Mouse (Mus musculus) liver, postnatal 0 days (tissue): ENCODE measurements around the gene Psmd9. TPM values are rescaled to one million over a fixed set of nuclear protein-coding genes. Genes with fewer than 3 reads are reported as not detected.

Experiments used
- ATAC-seq: fragments of 200-750 bp; cut with Nextera tagmentation; 2 replicates; pipeline ENCODE4 v1.8.0; 2017; ENCODE audit warnings: mild to moderate bottlenecking, moderate library complexity
- DNase-seq: peaks from one replicate; pipeline ENCODE4 v3.0.0-alpha.2; 2016
- H3K27ac ChIP-seq: fragments of 300-500 bp; sonication (generic); 2 replicates; pipeline ENCODE4 v1.5.1; 2014; ENCODE audit warnings: antibody characterized with exemption, moderate library complexity, mild to moderate bottlenecking, low read depth
- H3K27me3 ChIP-seq: fragments of 300-500 bp; sonication (generic); 2 replicates; pipeline ENCODE4 v1.6.1; 2014; ENCODE audit warnings: low read length, control low read depth, mixed read lengths; ENCODE audit not compliant: insufficient read depth
- H3K36me3 ChIP-seq: fragments of 300-500 bp; sonication (generic); replicated peaks from 2 replicates; pipeline ENCODE4 v1.6.1; 2014; ENCODE audit warnings: mild to moderate bottlenecking, control low read depth, low read length, moderate library complexity, mixed read lengths; ENCODE audit not compliant: insufficient read depth
- H3K4me1 ChIP-seq: fragments of 300-500 bp; sonication (generic); 2 replicates; pipeline ENCODE4 v1.6.1; 2014; ENCODE audit warnings: antibody characterized with exemption, mild to moderate bottlenecking, control low read depth; ENCODE audit not compliant: insufficient read depth
- H3K4me2 ChIP-seq: fragments of 300-500 bp; sonication (generic); 2 replicates; pipeline ENCODE4 v1.6.1; 2014; ENCODE audit warnings: low read depth, mild to moderate bottlenecking, low read length, moderate library complexity, mixed read lengths
- H3K4me3 ChIP-seq: fragments of 300-500 bp; sonication (generic); 2 replicates; pipeline ENCODE4 v1.5.1; 2014; ENCODE audit warnings: low read depth, low read length
- H3K9ac ChIP-seq: fragments of 300-500 bp; sonication (generic); replicated peaks from 2 replicates; pipeline ENCODE4 v1.6.1; 2014; ENCODE audit warnings: mild to moderate bottlenecking, moderate library complexity
- H3K9me3 ChIP-seq: fragments of 300-500 bp; sonication (generic); 2 replicates; pipeline ENCODE4 v1.6.1; 2016; ENCODE audit warnings: mild to moderate bottlenecking, control low read depth, low read length, mixed read lengths
- CTCF ChIP-seq: sonication (generic); IDR thresholded peaks from 2 replicates; pipeline ENCODE4 v1.5.1; 2016; ENCODE audit warnings: antibody characterized with exemption, low read depth
- EP300 ChIP-seq: IDR thresholded peaks from 2 replicates; pipeline ENCODE4 v1.6.1; 2016; ENCODE audit warnings: antibody characterized with exemption, low read depth, mild to moderate bottlenecking
- WGBS: fragments of 180-500 bp; shearing (Covaris S2); extraction: QIAGEN DNeasy Blood & Tissue Kit; methylation state at CpG from one replicate; pipeline ENCODE4 v1.1.7; 2014; ENCODE audit not compliant: insufficient replicate concordance; 5-methylcytosine and 5-hydroxymethylcytosine counted together
- polyA plus RNA-seq: library from polyadenylated mRNA; unstranded; fragments of >200 nt; fragmentation: Nextera tagmentation; extraction: Ambion mirVana; gene quantifications from 2 replicates; pipeline ENCODE4 v1.2.1, GENCODE M21; 2015

Gene Psmd9
- polyA plus RNA-seq, 1 experiment from 2014 or later: 120 TPM

DNA sequence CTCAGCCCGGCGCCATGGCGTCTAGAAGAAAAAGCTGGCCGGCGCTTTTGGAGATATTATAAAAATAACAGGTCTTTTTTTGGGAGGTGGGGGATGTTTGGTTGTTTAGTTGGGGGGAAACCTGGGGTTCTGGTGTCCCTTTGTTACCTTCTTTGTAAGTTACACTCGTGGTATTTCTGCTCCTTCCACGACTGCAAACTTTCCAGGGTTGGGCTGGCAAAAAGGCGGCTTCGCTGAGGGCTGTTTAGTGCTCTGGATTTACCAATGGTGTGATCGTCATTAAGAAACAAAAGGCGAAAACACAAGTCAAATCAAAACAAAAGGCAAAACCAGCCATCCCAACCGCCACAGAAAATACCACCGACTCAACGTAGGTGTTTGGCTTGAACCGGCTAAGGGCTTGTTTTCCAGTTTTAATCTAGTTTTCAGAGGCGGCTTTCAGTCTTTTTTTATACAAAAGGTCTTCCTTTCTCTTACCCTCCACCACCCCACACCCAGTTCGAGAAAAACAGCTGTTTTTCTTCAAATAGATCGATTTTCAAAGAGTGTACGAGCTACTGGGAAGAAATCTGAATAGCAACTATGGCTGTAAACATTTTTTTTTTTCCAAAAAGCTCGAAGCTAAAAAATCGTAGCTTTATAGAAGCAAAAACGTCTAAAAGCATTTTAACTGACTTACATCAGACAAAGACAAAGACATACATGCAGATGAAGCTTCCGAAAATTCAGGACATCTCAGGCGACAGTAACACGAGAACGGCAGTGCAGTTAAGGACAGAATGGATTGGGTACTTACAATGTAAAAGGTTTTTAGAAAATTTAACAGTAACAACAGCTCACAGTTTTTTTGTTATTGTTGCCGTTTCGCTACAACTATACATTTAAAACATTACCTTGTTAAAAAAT is 29.2 kb upstream of the Psmd9 start:
- WGBS: 3% methylated on average over 28 of the region's 28 CpGs
- peaks cover 9% of the 10 kb centered on the region for H3K36me3 ChIP-seq
- DNase-seq: peak; percentile 31
- peak overlapping the region; percentile 100 for H3K27ac ChIP-seq
- H3K9me3 ChIP-seq: no peaks in the 10 kb centered on the region
- ATAC-seq: no peak
- H3K4me3 ChIP-seq: peak overlapping the region; percentile 94
- peak overlapping the region; percentile 88 for H3K4me2 ChIP-seq
- no peaks in the 10 kb centered on the region for H3K27me3 ChIP-seq
- H3K4me1 ChIP-seq: peaks cover 54% of the 10 kb centered on the region
- peak overlapping the region; percentile 99 for H3K9ac ChIP-seq
- TF ChIP-seq EP300 (no peak), CTCF (no peak)

DNA sequence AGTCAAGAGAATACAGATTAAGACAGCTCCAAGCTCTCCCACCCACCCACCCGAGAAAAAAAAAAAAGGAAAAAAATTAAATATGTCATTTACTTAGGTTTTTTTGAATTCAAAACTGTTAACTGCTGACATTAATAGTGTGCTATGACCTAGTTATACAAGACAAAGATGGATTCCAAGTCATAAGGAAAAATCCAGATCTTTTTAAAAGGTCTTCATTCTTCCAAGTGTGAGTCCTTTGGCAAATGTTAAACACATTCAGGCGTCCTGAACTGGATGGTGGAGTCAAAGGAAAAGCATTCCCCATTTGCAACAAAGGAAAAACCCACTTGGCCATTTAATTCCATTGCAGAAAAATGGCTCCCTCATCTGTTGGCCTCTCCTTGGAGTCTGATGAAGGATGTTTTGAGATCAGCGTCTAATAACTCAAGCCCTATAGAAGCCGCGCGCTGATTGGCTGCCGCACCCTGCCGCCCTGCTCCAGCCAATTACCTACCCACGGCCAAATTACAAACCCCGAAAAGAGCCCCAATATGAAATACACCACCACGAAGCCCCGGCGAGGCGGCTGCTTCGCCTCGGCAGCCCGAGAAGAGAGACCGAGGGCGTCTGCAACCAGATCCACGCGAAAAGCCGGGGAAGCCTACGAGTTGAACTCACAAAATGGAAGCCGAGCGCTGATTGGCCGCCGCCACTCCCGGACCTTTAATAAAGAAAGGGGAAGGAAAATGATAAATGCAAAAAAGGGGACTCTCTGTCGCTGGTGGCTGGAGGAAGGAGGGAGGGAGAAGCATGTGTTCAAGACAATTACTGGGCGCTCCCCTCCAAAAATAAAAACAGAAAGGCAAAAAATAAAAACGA is 28.3 kb upstream of the Psmd9 start:
- peak overlapping the region; percentile 88 for H3K4me2 ChIP-seq
- H3K9ac ChIP-seq: peak overlapping the region; percentile 99
- peak; percentile 88 for DNase-seq
- H3K4me1 ChIP-seq: peaks cover 54% of the 10 kb centered on the region
- H3K4me3 ChIP-seq: peak overlapping the region; percentile 94
- H3K36me3 ChIP-seq: peaks cover 17% of the 10 kb centered on the region
- no peaks in the 10 kb centered on the region for H3K27me3 ChIP-seq
- WGBS: under 1% methylated on average over 31 of the region's 31 CpGs
- peak overlapping the region; percentile 100 for H3K27ac ChIP-seq
- ATAC-seq: peak; percentile 35
- TF ChIP-seq CTCF: peak; percentile 27; the same call in 1 of the 2 replicates
- peak; percentile 67 for TF ChIP-seq EP300
- H3K9me3 ChIP-seq: no peaks in the 10 kb centered on the region

DNA sequence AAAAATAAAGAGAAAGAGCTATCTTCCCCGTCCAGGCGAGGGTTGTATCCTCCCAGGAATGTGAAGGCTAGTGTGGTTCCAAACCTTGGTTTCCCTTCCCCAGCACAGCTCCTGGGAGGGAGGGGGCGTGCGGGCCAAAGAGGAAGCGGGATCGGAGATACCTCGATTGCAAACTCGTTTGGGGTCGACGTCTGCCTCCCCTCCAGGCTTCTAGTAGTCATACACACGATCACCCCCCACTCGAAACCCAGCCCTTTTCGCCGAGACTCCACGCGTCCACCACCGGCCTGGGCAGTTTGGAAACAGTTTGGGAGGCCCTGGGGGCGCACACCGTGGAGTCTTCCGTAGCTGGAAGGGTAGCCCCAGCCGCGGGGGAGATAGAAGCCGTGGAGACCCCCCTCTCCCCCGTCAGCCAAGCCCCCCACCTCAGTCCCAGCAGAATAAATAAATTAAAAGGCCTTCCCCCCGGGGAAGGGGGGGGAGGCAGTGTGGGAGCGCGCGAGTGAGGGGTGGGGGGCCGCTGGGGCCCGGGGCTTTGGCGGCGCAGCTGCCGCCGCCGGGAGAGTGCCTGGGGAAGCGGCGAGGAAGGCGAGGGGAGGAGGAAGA is 27.6 kb upstream of the Psmd9 start:
- Histone ChIP-seq H3K4me3 (peak overlapping the region; percentile 94), H3K27me3 (no peaks in the 10 kb centered on the region), H3K9me3 (no peaks in the 10 kb centered on the region), H3K36me3 (peaks cover 22% of the 10 kb centered on the region), H3K27ac (peak overlapping the region; percentile 100), H3K4me2 (peak overlapping the region; percentile 88), H3K4me1 (peaks cover 51% of the 10 kb centered on the region), H3K9ac (peak overlapping the region; percentile 99)
- TF ChIP-seq CTCF: no peak
- TF ChIP-seq EP300: no peak
- DNase-seq (peak; percentile 65), ATAC-seq (peak; percentile 10; the same call in 1 of the 2 replicates)
- 2% methylated on average over 33 of the region's 38 CpGs for WGBS

DNA sequence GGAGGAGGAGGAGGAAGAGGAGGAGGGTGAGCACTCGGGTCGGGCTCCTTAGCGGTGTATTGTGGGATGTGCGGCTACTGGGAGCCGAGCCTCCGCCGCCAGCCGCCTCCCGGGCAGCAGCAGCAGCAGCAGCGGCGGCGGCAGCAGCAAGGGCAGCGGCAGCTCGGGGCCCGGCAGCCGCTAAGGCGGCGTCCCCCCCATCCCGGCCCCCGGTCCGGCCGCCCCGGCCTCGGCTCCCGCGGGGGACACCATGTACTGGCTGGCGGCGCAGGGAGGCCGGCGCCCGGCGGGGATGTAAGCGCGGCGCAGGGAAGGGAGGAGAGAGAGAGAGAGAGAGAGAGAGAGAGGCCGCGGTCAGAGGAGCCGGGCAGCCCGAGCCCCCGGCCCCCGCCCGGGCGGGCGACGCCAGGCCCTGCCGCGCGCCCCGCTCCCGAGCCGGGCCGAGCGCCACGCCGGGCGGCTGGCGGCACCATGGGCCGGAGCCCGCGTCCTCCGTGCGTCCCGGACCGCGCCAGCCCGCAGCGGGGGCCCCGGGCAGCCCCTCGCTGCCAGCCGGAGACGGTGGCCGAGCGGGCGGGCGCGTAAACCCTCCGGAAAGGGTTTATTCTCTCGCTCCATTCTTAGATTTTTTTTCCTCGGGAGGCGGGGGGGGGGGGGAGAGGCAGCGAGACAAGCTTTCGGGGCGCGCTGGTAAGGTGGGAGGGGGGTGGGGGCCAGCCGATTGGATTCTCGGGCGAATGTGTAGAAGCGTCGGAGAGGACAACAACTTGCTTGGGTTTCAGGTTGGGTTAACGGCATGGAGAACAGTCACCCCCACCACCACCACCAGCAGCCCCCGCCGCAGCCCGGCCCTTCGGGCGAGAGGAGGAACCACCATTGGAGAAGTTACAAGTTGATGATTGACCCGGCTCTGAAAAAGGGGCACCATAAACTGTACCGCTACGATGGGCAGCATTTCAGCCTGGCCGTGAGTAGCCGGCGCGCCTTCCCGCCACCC is 26.8 kb upstream of the Psmd9 start, which contains the start of gene Setd1b:
Setd1b (plus strand) TSS at position 33 of the 997 bp plus-strand sequence.
- Histone ChIP-seq H3K4me1 (peaks cover 43% of the 10 kb centered on the region), H3K4me2 (peak within 1 kb of the TSS; percentile 88), H3K36me3 (peaks cover 30% of the 10 kb centered on the region), H3K4me3 (peak within 1 kb of the TSS; percentile 94), H3K27me3 (no peaks in the 10 kb centered on the region), H3K27ac (peak within 1 kb of the TSS; percentile 100), H3K9ac (peak within 1 kb of the TSS; percentile 99), H3K9me3 (no peaks in the 10 kb centered on the region)
- DNase-seq: peak; percentile 74
- WGBS: 1% methylated on average over 49 of the region's 103 CpGs
- TF ChIP-seq EP300 (no peak), CTCF (no peak)
- peak; percentile 22; the same call in 1 of the 2 replicates for ATAC-seq
